Mouse (Mus musculus) spleen, adult 2 months (tissue): ENCODE data around the gene Fgfr2.

Source experiments
- CTCF ChIP-seq: fragments of 200-500 bp; IDR thresholded peaks from 2 replicates; pipeline ENCODE4 v1.5.1; 2011; ENCODE audit warnings: mild to moderate bottlenecking, inconsistent platforms; ENCODE audit not compliant: insufficient read depth, insufficient read length, insufficient replicate concordance; ENCODE audit errors: extremely low read depth
- POLR2A ChIP-seq: fragments of 200-500 bp; IDR thresholded peaks from 2 replicates; pipeline ENCODE4 v1.6.1; 2011; ENCODE audit warnings: low read depth, low read length, inconsistent platforms

- TF ChIP-seq CTCF = no peak
- peak; percentile 8 for TF ChIP-seq POLR2A
These were observed 1712.6 kb downstream of the Fgfr2 start, which contains the start of the genes Ikzf5 and Acadsb for GRCm38 (mm10) chr7:131410416-131411058.
